Mouse (Mus musculus): Measurements from ENCODE around the gene Ccdc169.
"Not testable (repeated sequence)": the region's sequence is repeated elsewhere in the genome, so short reads cannot be mapped to it uniquely, and the experiment has no call there.

Gene Ccdc169

GRCm38 (mm10) chr3:55195581-55196327 lies 58.6 kb downstream of the Ccdc169 start:
- DNase-seq (ENCODE audit: low read depth, low spot score): no peak

- DNase-seq (ENCODE audit: low read depth, low spot score): no peak
These were observed 59.2 kb downstream of the Ccdc169 start for GRCm38 (mm10) chr3:55196328-55196710.

- DNase-seq (ENCODE audit: low read depth, low spot score): not testable (repeated sequence)
These were observed 66.5 kb downstream of the Ccdc169 start for GRCm38 (mm10) chr3:55203621-55204020.

GRCm38 (mm10) chr3:55206413-55206812 lies 69.3 kb downstream of the Ccdc169 start:
- no peak for DNase-seq (ENCODE audit: low read depth, low spot score)

GRCm38 (mm10) chr3:55207665-55208064 lies 70.5 kb downstream of the Ccdc169 start:
- DNase-seq (ENCODE audit: low read depth, low spot score): no peak

GRCm38 (mm10) chr3:55212254-55212653 lies 75.1 kb downstream of the Ccdc169 start:
- no peak for DNase-seq (ENCODE audit: low read depth, low spot score)

GRCm38 (mm10) chr3:55213785-55214184 lies 76.6 kb downstream of the Ccdc169 start:
- DNase-seq (ENCODE audit: low read depth, low spot score): no peak

- no peak for DNase-seq (ENCODE audit: low read depth, low spot score)
These were observed 77.3 kb downstream of the Ccdc169 start for GRCm38 (mm10) chr3:55214413-55214812.

- DNase-seq (ENCODE audit: low read depth, low spot score): no peak
These were observed 85.4 kb downstream of the Ccdc169 start for GRCm38 (mm10) chr3:55222502-55222901.

All from mesoderm, embryonic 11.5 days (tissue).